Mouse (Mus musculus): Measurements from ENCODE around the gene Fbxl15. TPM values are rescaled to one million over a fixed set of nuclear protein-coding genes. Genes with fewer than 3 reads are reported as not detected.

The Fbxl15 gene
- polyA plus RNA-seq, 1 experiment = 1.1 TPM

DNA sequence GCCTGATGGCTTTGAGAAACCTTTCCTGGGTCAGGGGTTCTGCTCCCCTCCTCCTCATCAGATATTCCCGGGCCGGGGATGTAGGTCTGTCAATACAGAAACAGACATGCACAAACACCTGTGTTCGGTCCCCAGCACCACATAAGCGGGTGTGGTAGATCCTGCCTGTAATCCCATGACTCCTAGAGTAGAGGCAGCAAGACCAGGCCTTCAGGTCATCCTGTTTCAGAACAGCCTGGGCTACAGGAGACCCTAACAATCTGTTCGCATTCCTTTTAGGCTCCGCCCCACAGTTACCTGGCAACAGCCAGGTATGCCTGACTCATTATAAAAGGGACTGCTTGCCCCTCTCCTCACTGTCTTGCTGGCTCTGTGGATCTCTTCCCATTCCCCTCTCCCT lies 21.6 kb downstream of the Fbxl15 start:
- H3K36me3 ChIP-seq (ENCODE audit: control insufficient read depth, insufficient read depth, low read length, poor library complexity, severe bottlenecking) = no peaks in the 10 kb centered on the region
- H3K27me3 ChIP-seq (ENCODE audit: control insufficient read depth, insufficient read depth, low read length, poor library complexity, severe bottlenecking) = no peaks in the 10 kb centered on the region
- 0 out of 2 replicates have a peak overlapping the region, but pooled peaks have one; percentile 8 for H3K27ac ChIP-seq (ENCODE audit: insufficient read depth, low read length)
- H3K9ac ChIP-seq (ENCODE audit: low read depth, poor library complexity, severe bottlenecking) = peak overlapping the region; percentile 80
- peak overlapping the region; percentile 88 for H3K4me3 ChIP-seq (ENCODE audit: low read depth, low read length)
- H3K4me1 ChIP-seq (ENCODE audit: control insufficient read depth, insufficient read depth, low read length) = no peaks in the 10 kb centered on the region
- TF ChIP-seq EP300 (IDR thresholded peaks at IDR 0.05; ENCODE audit: insufficient read depth, low read depth, low read length) (no peak), POLR2A (IDR thresholded peaks at IDR 0.05; ENCODE audit: insufficient read depth, low read length) (no peak), CTCF (IDR thresholded peaks at IDR 0.05; ENCODE audit: low read depth, low read length) (no peak)
- H3K9me3 ChIP-seq (replicated peaks; ENCODE audit: control insufficient read depth, insufficient read depth, low read length, poor library complexity, severe bottlenecking) = no peaks in the 10 kb centered on the region

GRCm38 (mm10) chr19:46350168-46350932 lies 22.4 kb downstream of the Fbxl15 start, which contains the start of gene 2310034G01Rik:
2310034G01Rik (minus strand) TSS chr19:46350302.
- Histone ChIP-seq H3K9me3 (replicated peaks; ENCODE audit: control insufficient read depth, insufficient read depth, low read length, poor library complexity, severe bottlenecking) (no peaks in the 10 kb centered on the region), H3K4me3 (ENCODE audit: low read depth, low read length) (peak within 1 kb of the TSS; percentile 88), H3K4me1 (ENCODE audit: control insufficient read depth, insufficient read depth, low read length) (no peaks in the 10 kb centered on the region), H3K27ac (ENCODE audit: insufficient read depth, low read length) (0 out of 2 replicates have a peak within 1 kb of the TSS, but pooled peaks have one; percentile 8), H3K9ac (ENCODE audit: low read depth, poor library complexity, severe bottlenecking) (peak within 1 kb of the TSS; percentile 80), H3K36me3 (ENCODE audit: control insufficient read depth, insufficient read depth, low read length, poor library complexity, severe bottlenecking) (no peaks in the 10 kb centered on the region), H3K27me3 (ENCODE audit: control insufficient read depth, insufficient read depth, low read length, poor library complexity, severe bottlenecking) (no peaks in the 10 kb centered on the region)
- TF ChIP-seq CTCF (IDR thresholded peaks at IDR 0.05; ENCODE audit: low read depth, low read length) (no peak), EP300 (IDR thresholded peaks at IDR 0.05; ENCODE audit: insufficient read depth, low read depth, low read length) (no peak), POLR2A (IDR thresholded peaks at IDR 0.05; ENCODE audit: insufficient read depth, low read length) (no peak)

- H3K36me3 ChIP-seq (ENCODE audit: control insufficient read depth, insufficient read depth, low read length, poor library complexity, severe bottlenecking) = no peaks in the 10 kb centered on the region; the same call in 1 of the 2 replicates
- H3K9me3 ChIP-seq (replicated peaks; ENCODE audit: control insufficient read depth, insufficient read depth, low read length, poor library complexity, severe bottlenecking) = no peaks in the 10 kb centered on the region
- H3K4me1 ChIP-seq (ENCODE audit: control insufficient read depth, insufficient read depth, low read length) = no peaks in the 10 kb centered on the region
- H3K27me3 ChIP-seq (ENCODE audit: control insufficient read depth, insufficient read depth, low read length, poor library complexity, severe bottlenecking) = no peaks in the 10 kb centered on the region
- H3K4me3 ChIP-seq (ENCODE audit: low read depth, low read length) = peak overlapping the region; percentile 91
- peak overlapping the region; percentile 88 for H3K27ac ChIP-seq (ENCODE audit: insufficient read depth, low read length)
- TF ChIP-seq CTCF (IDR thresholded peaks at IDR 0.05; ENCODE audit: low read depth, low read length) (no peak), EP300 (IDR thresholded peaks at IDR 0.05; ENCODE audit: insufficient read depth, low read depth, low read length) (peak; percentile 62; the same call in 1 of the 2 replicates), POLR2A (IDR thresholded peaks at IDR 0.05; ENCODE audit: insufficient read depth, low read length) (peak; percentile 50)
- H3K9ac ChIP-seq (ENCODE audit: low read depth, poor library complexity, severe bottlenecking) = peak overlapping the region; percentile 88
Measured at GRCm38 (mm10) chr19:46356701-46357138, 28.7 kb downstream of the Fbxl15 start.

GRCm38 (mm10) chr19:46357344-46358280 lies 29.6 kb downstream of the Fbxl15 start:
- Histone ChIP-seq H3K36me3 (ENCODE audit: control insufficient read depth, insufficient read depth, low read length, poor library complexity, severe bottlenecking) (no peaks in the 10 kb centered on the region; the same call in 1 of the 2 replicates), H3K9me3 (replicated peaks; ENCODE audit: control insufficient read depth, insufficient read depth, low read length, poor library complexity, severe bottlenecking) (no peaks in the 10 kb centered on the region), H3K27me3 (ENCODE audit: control insufficient read depth, insufficient read depth, low read length, poor library complexity, severe bottlenecking) (no peaks in the 10 kb centered on the region), H3K27ac (ENCODE audit: insufficient read depth, low read length) (peak overlapping the region; percentile 88), H3K4me3 (ENCODE audit: low read depth, low read length) (peak overlapping the region; percentile 91), H3K9ac (ENCODE audit: low read depth, poor library complexity, severe bottlenecking) (peak overlapping the region; percentile 88), H3K4me1 (ENCODE audit: control insufficient read depth, insufficient read depth, low read length) (no peaks in the 10 kb centered on the region)
- no peak for TF ChIP-seq POLR2A (IDR thresholded peaks at IDR 0.05; ENCODE audit: insufficient read depth, low read length)
- no peak for TF ChIP-seq CTCF (IDR thresholded peaks at IDR 0.05; ENCODE audit: low read depth, low read length)

- H3K4me3 ChIP-seq (ENCODE audit: low read depth, low read length) = peak overlapping the region; percentile 91
- H3K9ac ChIP-seq (ENCODE audit: low read depth, poor library complexity, severe bottlenecking) = peak overlapping the region; percentile 88
- H3K36me3 ChIP-seq (ENCODE audit: control insufficient read depth, insufficient read depth, low read length, poor library complexity, severe bottlenecking) = no peaks in the 10 kb centered on the region; the same call in 1 of the 2 replicates
Measured at GRCm38 (mm10) chr19:46358381-46358780, 30.4 kb downstream of the Fbxl15 start.

More at GRCm38 (mm10) chr19:46358381-46358780, 30.4 kb downstream of the Fbxl15 start:
- Histone ChIP-seq H3K4me1 (ENCODE audit: control insufficient read depth, insufficient read depth, low read length) (peaks cover 2% of the 10 kb centered on the region), H3K9me3 (replicated peaks; ENCODE audit: control insufficient read depth, insufficient read depth, low read length, poor library complexity, severe bottlenecking) (no peaks in the 10 kb centered on the region), H3K27ac (ENCODE audit: insufficient read depth, low read length) (peak overlapping the region; percentile 88), H3K27me3 (ENCODE audit: control insufficient read depth, insufficient read depth, low read length, poor library complexity, severe bottlenecking) (no peaks in the 10 kb centered on the region)
- TF ChIP-seq CTCF (IDR thresholded peaks at IDR 0.05; ENCODE audit: low read depth, low read length) (no peak), EP300 (IDR thresholded peaks at IDR 0.05; ENCODE audit: insufficient read depth, low read depth, low read length) (peak; percentile 81; the same call in 1 of the 2 replicates), POLR2A (IDR thresholded peaks at IDR 0.05; ENCODE audit: insufficient read depth, low read length) (no peak)

All from ES-Bruce4 (cell line).